Mouse (Mus musculus): ENCODE measurements around the gene Irgq. TPM values are rescaled to one million over a fixed set of nuclear protein-coding genes. Genes with fewer than 3 reads are reported as not detected.

Gene Irgq
- polyA plus RNA-seq, 1 experiment from 2014 or later, result 16.4 TPM

GRCm38 (mm10) chr7:24487403-24487802, 43.1 kb upstream of the Irgq start:
- no peaks in the 10 kb centered on the region; the same call in 1 of the 2 replicates for H3K36me3 ChIP-seq (ENCODE audit: control insufficient read depth, insufficient read depth, low read length)
- H3K4me2 ChIP-seq (ENCODE audit: low read depth, low read length, severe bottlenecking), result no peak overlapping the region
- H3K27ac ChIP-seq (ENCODE audit: low read depth, low read length), result peak overlapping the region; percentile 64; the same call in 1 of the 2 replicates
- DNase-seq (ENCODE audit: low spot score), result no peak
- peaks cover 16% of the 10 kb centered on the region for H3K4me1 ChIP-seq (replicated peaks; ENCODE audit: control insufficient read depth, insufficient read depth, low read length)
- H3K9me3 ChIP-seq (ENCODE audit: control insufficient read depth, low read length), result no peaks in the 10 kb centered on the region
- no peak overlapping the region for H3K9ac ChIP-seq (ENCODE audit: low read length)
- H3K4me3 ChIP-seq (ENCODE audit: low read depth, low read length), result no peak overlapping the region
- 18% methylated on average over 3 of the region's 3 CpGs for WGBS
- no peaks in the 10 kb centered on the region for H3K27me3 ChIP-seq (ENCODE audit: control insufficient read depth, insufficient read depth, low read length)
- no peak for ATAC-seq (replicated peaks; ENCODE audit: low FRiP score)

DNA sequence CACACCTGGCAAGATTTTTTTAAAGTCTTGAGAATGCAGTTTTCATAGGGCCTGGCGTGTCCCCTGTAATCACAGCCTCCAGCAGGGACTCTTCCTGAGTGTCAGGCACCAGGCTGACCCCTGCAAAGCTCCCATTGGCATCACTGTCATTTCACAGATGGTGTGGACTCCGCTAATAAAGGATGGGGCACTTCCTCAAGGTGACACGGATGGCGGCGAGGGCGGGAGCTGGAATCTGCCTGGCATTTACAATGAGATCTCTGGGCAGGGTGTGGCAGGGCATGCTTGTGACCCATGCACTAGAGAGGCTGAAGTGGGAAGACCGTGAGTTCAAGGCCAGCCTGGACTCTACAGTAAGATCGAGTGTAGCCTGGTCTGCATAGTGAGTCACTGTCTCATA, 42.2 kb upstream of the Irgq start:
- ATAC-seq (replicated peaks; ENCODE audit: low FRiP score), result no peak
- no peak overlapping the region for H3K9ac ChIP-seq (ENCODE audit: low read length)
- H3K27ac ChIP-seq (ENCODE audit: low read depth, low read length), result no peak overlapping the region

DNA sequence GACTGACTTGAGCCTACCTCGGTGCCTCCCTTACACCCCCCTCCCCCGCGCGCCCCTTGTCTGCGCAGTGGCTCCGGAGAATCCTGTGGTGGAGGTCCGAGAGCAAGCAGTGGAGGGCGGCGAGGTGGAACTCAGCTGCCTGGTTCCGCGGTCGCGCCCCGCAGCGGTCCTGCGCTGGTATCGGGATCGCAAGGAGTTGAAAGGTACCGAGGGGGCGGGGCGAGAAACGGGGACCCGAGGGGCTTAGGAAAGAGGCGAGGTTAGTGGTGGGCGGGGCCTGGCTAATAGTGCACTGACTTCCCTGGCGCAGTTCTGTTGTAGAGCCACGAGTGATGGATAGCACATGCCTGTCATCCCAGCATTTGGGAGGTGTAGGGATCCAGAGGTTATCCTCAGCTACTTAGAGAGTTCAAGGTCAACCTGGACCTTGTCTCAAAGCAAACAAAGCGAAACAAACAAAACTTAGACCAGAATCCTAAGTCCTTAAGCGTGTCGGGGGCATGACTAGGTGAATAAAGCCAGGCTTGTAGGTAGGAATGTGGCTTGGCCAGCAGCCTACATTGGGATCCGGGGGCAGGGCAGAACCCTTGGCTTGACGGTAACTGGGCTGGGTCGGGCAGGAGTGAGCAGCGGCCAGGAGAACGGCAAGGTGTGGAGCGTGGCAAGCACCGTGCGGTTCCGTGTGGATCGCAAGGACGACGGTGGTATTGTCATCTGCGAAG, 30.5 kb upstream of the Irgq start:
- peaks cover 2% of the 10 kb centered on the region; the same call in 1 of the 2 replicates for H3K9me3 ChIP-seq (ENCODE audit: control insufficient read depth, low read length)
- H3K27me3 ChIP-seq (ENCODE audit: control insufficient read depth, insufficient read depth, low read length), result peaks cover 15% of the 10 kb centered on the region
- H3K9ac ChIP-seq (ENCODE audit: low read length), result peak overlapping the region; percentile 8; the same call in 1 of the 2 replicates
- H3K4me3 ChIP-seq (ENCODE audit: low read depth, low read length), result peak overlapping the region; percentile 17; the same call in 1 of the 2 replicates
- WGBS, result 16% methylated on average over 43 of the region's 43 CpGs
- H3K4me1 ChIP-seq (replicated peaks; ENCODE audit: control insufficient read depth, insufficient read depth, low read length), result peaks cover 9% of the 10 kb centered on the region
- peak overlapping the region; percentile 31 for H3K4me2 ChIP-seq (ENCODE audit: low read depth, low read length, severe bottlenecking)
- DNase-seq (ENCODE audit: low spot score) (peak; percentile 71), ATAC-seq (replicated peaks; ENCODE audit: low FRiP score) (peak; percentile 49)
- no peak overlapping the region for H3K27ac ChIP-seq (ENCODE audit: low read depth, low read length)
- peaks cover 7% of the 10 kb centered on the region for H3K36me3 ChIP-seq (ENCODE audit: control insufficient read depth, insufficient read depth, low read length)

More for the DNA sequence above, 42.2 kb upstream of the Irgq start:
- H3K4me2 ChIP-seq (ENCODE audit: low read depth, low read length, severe bottlenecking), result no peak overlapping the region
- WGBS, result 92% methylated on average over 8 of the region's 8 CpGs
- no peak overlapping the region for H3K4me3 ChIP-seq (ENCODE audit: low read depth, low read length)
- no peaks in the 10 kb centered on the region for H3K9me3 ChIP-seq (ENCODE audit: control insufficient read depth, low read length)
- no peaks in the 10 kb centered on the region; the same call in 1 of the 2 replicates for H3K36me3 ChIP-seq (ENCODE audit: control insufficient read depth, insufficient read depth, low read length)
- H3K27me3 ChIP-seq (ENCODE audit: control insufficient read depth, insufficient read depth, low read length), result no peaks in the 10 kb centered on the region
- peaks cover 12% of the 10 kb centered on the region for H3K4me1 ChIP-seq (replicated peaks; ENCODE audit: control insufficient read depth, insufficient read depth, low read length)
- no peak for DNase-seq (ENCODE audit: low spot score)

GRCm38 (mm10) chr7:24500929-24501328, 29.6 kb upstream of the Irgq start:
- peaks cover 18% of the 10 kb centered on the region for H3K4me1 ChIP-seq (replicated peaks; ENCODE audit: control insufficient read depth, insufficient read depth, low read length)
- H3K9ac ChIP-seq (ENCODE audit: low read length), result no peak overlapping the region
- no peak overlapping the region for H3K4me2 ChIP-seq (ENCODE audit: low read depth, low read length, severe bottlenecking)
- H3K36me3 ChIP-seq (ENCODE audit: control insufficient read depth, insufficient read depth, low read length), result peaks cover 7% of the 10 kb centered on the region
- H3K4me3 ChIP-seq (ENCODE audit: low read depth, low read length), result no peak overlapping the region
- peaks cover 2% of the 10 kb centered on the region; the same call in 1 of the 2 replicates for H3K9me3 ChIP-seq (ENCODE audit: control insufficient read depth, low read length)
- H3K27me3 ChIP-seq (ENCODE audit: control insufficient read depth, insufficient read depth, low read length), result peaks cover 15% of the 10 kb centered on the region
- H3K27ac ChIP-seq (ENCODE audit: low read depth, low read length), result no peak overlapping the region
- ATAC-seq (replicated peaks; ENCODE audit: low FRiP score) (no peak), DNase-seq (ENCODE audit: low spot score) (peak; percentile 77)
- WGBS, result 32% methylated on average over 7 of the region's 7 CpGs

DNA sequence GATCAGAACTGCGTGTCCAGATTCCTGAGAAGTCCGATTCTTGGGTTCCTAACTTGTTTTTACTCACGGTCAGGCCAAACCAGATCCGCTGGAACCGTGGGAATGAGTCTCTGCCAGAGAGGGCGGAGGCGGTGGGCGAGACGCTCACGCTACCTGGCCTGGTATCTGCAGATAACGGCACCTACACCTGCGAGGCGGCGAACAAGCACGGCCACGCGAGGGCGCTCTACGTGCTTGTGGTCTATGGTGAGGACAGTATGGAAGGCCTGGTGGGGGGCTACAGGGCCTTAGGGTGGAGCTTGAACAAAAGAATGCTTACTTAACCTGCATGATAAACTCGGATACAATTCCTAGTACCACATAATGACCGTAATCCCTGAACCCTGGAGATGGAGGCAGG, 29.0 kb upstream of the Irgq start:
- ATAC-seq (replicated peaks; ENCODE audit: low FRiP score), result no peak
- WGBS, result 55% methylated on average over 21 of the region's 21 CpGs
- H3K27me3 ChIP-seq (ENCODE audit: control insufficient read depth, insufficient read depth, low read length), result peaks cover 15% of the 10 kb centered on the region

GRCm38 (mm10) chr7:24504004-24504403, 26.5 kb upstream of the Irgq start:
- Histone ChIP-seq H3K27me3 (ENCODE audit: control insufficient read depth, insufficient read depth, low read length) (peaks cover 12% of the 10 kb centered on the region), H3K4me3 (ENCODE audit: low read depth, low read length) (no peak overlapping the region), H3K9me3 (ENCODE audit: control insufficient read depth, low read length) (peaks cover 2% of the 10 kb centered on the region; the same call in 1 of the 2 replicates), H3K4me1 (replicated peaks; ENCODE audit: control insufficient read depth, insufficient read depth, low read length) (peaks cover 26% of the 10 kb centered on the region), H3K4me2 (ENCODE audit: low read depth, low read length, severe bottlenecking) (no peak overlapping the region), H3K27ac (ENCODE audit: low read depth, low read length) (no peak overlapping the region), H3K36me3 (ENCODE audit: control insufficient read depth, insufficient read depth, low read length) (peaks cover 7% of the 10 kb centered on the region), H3K9ac (ENCODE audit: low read length) (0 out of 2 replicates have a peak overlapping the region, but pooled peaks have one; percentile 32)
- 35% methylated on average over 10 of the region's 10 CpGs for WGBS
- ATAC-seq (replicated peaks; ENCODE audit: low FRiP score), result no peak
- no peak for DNase-seq (ENCODE audit: low spot score)

More for the DNA sequence above, 29.0 kb upstream of the Irgq start:
- no peak for DNase-seq (ENCODE audit: low spot score)
- Histone ChIP-seq H3K36me3 (ENCODE audit: control insufficient read depth, insufficient read depth, low read length) (peaks cover 7% of the 10 kb centered on the region), H3K27ac (ENCODE audit: low read depth, low read length) (no peak overlapping the region), H3K4me1 (replicated peaks; ENCODE audit: control insufficient read depth, insufficient read depth, low read length) (peaks cover 21% of the 10 kb centered on the region), H3K9me3 (ENCODE audit: control insufficient read depth, low read length) (peaks cover 2% of the 10 kb centered on the region; the same call in 1 of the 2 replicates), H3K4me3 (ENCODE audit: low read depth, low read length) (no peak overlapping the region), H3K4me2 (ENCODE audit: low read depth, low read length, severe bottlenecking) (no peak overlapping the region), H3K9ac (ENCODE audit: low read length) (no peak overlapping the region)

DNA sequence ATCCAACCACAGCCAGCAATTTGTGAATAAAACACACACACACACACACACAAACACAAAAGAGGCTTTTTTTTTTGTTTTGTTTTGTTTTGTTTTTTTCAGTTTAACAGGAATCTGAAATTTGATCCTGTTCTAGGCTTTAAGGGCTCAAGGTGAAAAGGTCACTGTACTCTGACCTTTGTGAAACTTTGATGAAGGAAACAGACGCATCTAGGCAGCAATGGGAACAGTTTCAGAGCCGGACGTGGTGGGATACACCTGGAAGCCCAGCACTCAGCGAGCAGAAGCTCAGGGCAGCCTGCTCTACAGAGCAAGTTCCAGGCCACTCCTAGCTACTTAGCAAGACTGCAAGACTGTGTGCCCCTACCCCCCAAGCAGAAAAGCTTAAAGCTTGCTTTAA, 25.6 kb upstream of the Irgq start:
- Histone ChIP-seq H3K9me3 (ENCODE audit: control insufficient read depth, low read length) (peaks cover 2% of the 10 kb centered on the region; the same call in 1 of the 2 replicates), H3K4me3 (ENCODE audit: low read depth, low read length) (no peak overlapping the region), H3K4me2 (ENCODE audit: low read depth, low read length, severe bottlenecking) (no peak overlapping the region), H3K27ac (ENCODE audit: low read depth, low read length) (0 out of 2 replicates have a peak overlapping the region, but pooled peaks have one; percentile 100), H3K36me3 (ENCODE audit: control insufficient read depth, insufficient read depth, low read length) (peaks cover 7% of the 10 kb centered on the region), H3K27me3 (ENCODE audit: control insufficient read depth, insufficient read depth, low read length) (peaks cover 8% of the 10 kb centered on the region), H3K4me1 (replicated peaks; ENCODE audit: control insufficient read depth, insufficient read depth, low read length) (peaks cover 23% of the 10 kb centered on the region), H3K9ac (ENCODE audit: low read length) (no peak overlapping the region)
- ATAC-seq (replicated peaks; ENCODE audit: low FRiP score), result no peak
- DNase-seq (ENCODE audit: low spot score), result no peak
- 13% methylated on average over 4 of the region's 4 CpGs for WGBS

DNA sequence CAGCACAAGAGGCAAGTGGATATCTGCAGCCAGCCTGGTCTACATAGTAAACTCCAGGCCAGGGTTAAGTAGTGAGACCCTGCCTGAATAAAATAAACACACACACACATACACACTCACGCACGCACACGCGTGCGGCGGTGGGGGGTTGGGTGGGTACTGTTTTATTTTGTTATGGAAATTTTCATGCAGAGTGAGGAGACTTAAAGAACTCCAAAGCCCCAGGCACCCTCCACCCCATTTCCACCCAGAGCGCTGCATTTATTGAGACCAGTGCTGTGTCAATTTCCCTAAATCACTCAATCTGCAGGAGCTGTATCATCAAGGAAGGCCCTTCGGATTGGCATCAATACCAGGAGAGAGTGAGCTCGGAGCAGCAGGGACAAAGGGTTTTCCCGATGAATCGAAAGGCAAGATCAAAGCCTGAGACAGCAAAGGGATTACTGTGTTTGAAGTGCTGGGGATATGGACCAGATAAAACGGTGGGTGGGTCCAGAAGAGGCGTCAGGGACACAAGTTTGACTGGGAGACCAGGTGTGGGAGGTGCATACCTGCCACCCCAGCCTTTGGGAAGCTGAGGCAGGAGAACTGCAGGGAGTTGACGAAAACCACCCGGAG, 24.9 kb upstream of the Irgq start:
- H3K27ac ChIP-seq (ENCODE audit: low read depth, low read length), result peak overlapping the region; percentile 100; the same call in 1 of the 2 replicates
- peaks cover 1% of the 10 kb centered on the region for H3K27me3 ChIP-seq (ENCODE audit: control insufficient read depth, insufficient read depth, low read length)
- peak overlapping the region; percentile 94 for H3K9ac ChIP-seq (ENCODE audit: low read length)
- H3K4me3 ChIP-seq (ENCODE audit: low read depth, low read length), result no peak overlapping the region
- DNase-seq (ENCODE audit: low spot score) (no peak), ATAC-seq (replicated peaks; ENCODE audit: low FRiP score) (no peak)
- peaks cover 23% of the 10 kb centered on the region for H3K4me1 ChIP-seq (replicated peaks; ENCODE audit: control insufficient read depth, insufficient read depth, low read length)
- H3K9me3 ChIP-seq (ENCODE audit: control insufficient read depth, low read length), result peaks cover 2% of the 10 kb centered on the region; the same call in 1 of the 2 replicates
- 13% methylated on average over 15 of the region's 15 CpGs for WGBS
- H3K36me3 ChIP-seq (ENCODE audit: control insufficient read depth, insufficient read depth, low read length), result peaks cover 4% of the 10 kb centered on the region
- peak overlapping the region; percentile 68 for H3K4me2 ChIP-seq (ENCODE audit: low read depth, low read length, severe bottlenecking)

Data from forebrain, embryonic 11.5 days (tissue).